Mouse (Mus musculus) limb, embryonic 15.5 days (tissue): Measurements from ENCODE around the gene Camsap2. TPM values are rescaled to one million over a fixed set of nuclear protein-coding genes. Genes with fewer than 3 reads are reported as not detected.

Experiments
- ATAC-seq: fragments of 200-750 bp; cut with Nextera tagmentation; 2 replicates; pipeline ENCODE4 v1.8.0; 2017; ENCODE audit warnings: low read depth, moderate TSS enrichment; ENCODE audit not compliant: insufficient number of reproducible peaks, low FRiP score, low TSS enrichment
- H3K27ac ChIP-seq: fragments of 300-500 bp; sonication (generic); 2 replicates; pipeline ENCODE4 v1.5.1; 2015; ENCODE audit warnings: moderate library complexity, mild to moderate bottlenecking, inconsistent platforms
- H3K27me3 ChIP-seq: fragments of 300-500 bp; sonication (generic); 2 replicates; pipeline ENCODE4 v1.6.1; 2015; ENCODE audit warnings: inconsistent platforms
- H3K36me3 ChIP-seq: fragments of 300-500 bp; sonication (generic); 2 replicates; pipeline ENCODE4 v1.6.1; 2015; ENCODE audit warnings: inconsistent platforms
- H3K4me1 ChIP-seq: fragments of 300-500 bp; sonication (generic); 2 replicates; pipeline ENCODE4 v1.6.1; 2015; ENCODE audit warnings: inconsistent platforms
- H3K4me2 ChIP-seq: fragments of 300-500 bp; sonication (generic); 2 replicates; pipeline ENCODE4 v1.6.1; 2015; ENCODE audit warnings: mild to moderate bottlenecking, inconsistent platforms
- H3K4me3 ChIP-seq: fragments of 300-500 bp; sonication (generic); 2 replicates; pipeline ENCODE4 v1.5.1; 2015; ENCODE audit warnings: mild to moderate bottlenecking, inconsistent platforms
- H3K9ac ChIP-seq: fragments of 300-500 bp; sonication (generic); 2 replicates; pipeline ENCODE4 v1.6.1; 2015; ENCODE audit warnings: inconsistent platforms
- H3K9me3 ChIP-seq: fragments of 300-500 bp; sonication (generic); 2 replicates; pipeline ENCODE4 v1.6.1; 2016; ENCODE audit warnings: inconsistent platforms
- WGBS: fragments of 180-500 bp; shearing (Covaris S2); methylation state at CpG from one replicate; pipeline ENCODE4 v1.1.7; 2015; 5-methylcytosine and 5-hydroxymethylcytosine counted together
- polyA plus RNA-seq: library from polyadenylated mRNA; unstranded; fragments of >200 nt; fragmentation: Nextera tagmentation; extraction: Ambion mirVana; gene quantifications from 2 replicates; pipeline ENCODE4 v1.2.1, GENCODE M21; 2015

The Camsap2 gene
- polyA plus RNA-seq, result 9.4 and 11.0 TPM in 2 replicates

- Histone ChIP-seq H3K36me3 (no peaks in the 10 kb centered on the region), H3K27me3 (no peaks in the 10 kb centered on the region), H3K9me3 (no peaks in the 10 kb centered on the region), H3K4me2 (peak within 1 kb of the TSS; percentile 91), H3K4me3 (peak within 1 kb of the TSS; percentile 94), H3K27ac (peak within 1 kb of the TSS; percentile 98), H3K9ac (peak within 1 kb of the TSS; percentile 96), H3K4me1 (peaks cover 20% of the 10 kb centered on the region)
- peak; percentile 93 for ATAC-seq
- under 1% methylated on average over 110 of the region's 121 CpGs for WGBS
These were observed at the start of gene Camsap2 for GRCm38 (mm10) chr1:136345454-136346372. TSS of gene Camsap2 (minus strand) at chr1:136346104.

GRCm38 (mm10) chr1:136395073-136395472 is 49.2 kb upstream of the Camsap2 start:
- no peaks in the 10 kb centered on the region for H3K9me3 ChIP-seq
- H3K36me3 ChIP-seq, result no peaks in the 10 kb centered on the region
- no peaks in the 10 kb centered on the region for H3K27me3 ChIP-seq
- no peak overlapping the region for H3K9ac ChIP-seq
- ATAC-seq, result no peak
- no peak overlapping the region for H3K27ac ChIP-seq
- H3K4me2 ChIP-seq, result no peak overlapping the region
- H3K4me1 ChIP-seq, result no peaks in the 10 kb centered on the region
- H3K4me3 ChIP-seq, result no peak overlapping the region
- 37% methylated on average over 5 of the region's 5 CpGs for WGBS

GRCm38 (mm10) chr1:136394506-136394905 is 48.6 kb upstream of the Camsap2 start:
- H3K27me3 ChIP-seq, result no peaks in the 10 kb centered on the region
- no peak for ATAC-seq
- H3K4me3 ChIP-seq, result no peak overlapping the region
- no peaks in the 10 kb centered on the region for H3K9me3 ChIP-seq
- H3K36me3 ChIP-seq, result no peaks in the 10 kb centered on the region
- H3K27ac ChIP-seq, result no peak overlapping the region; the same call in 1 of the 2 replicates
- H3K4me1 ChIP-seq, result no peaks in the 10 kb centered on the region
- no peak overlapping the region for H3K9ac ChIP-seq
- H3K4me2 ChIP-seq, result no peak overlapping the region
- 34% methylated on average over 10 of the region's 10 CpGs for WGBS

GRCm38 (mm10) chr1:136386914-136387313 is 41.0 kb upstream of the Camsap2 start:
- no peaks in the 10 kb centered on the region for H3K27me3 ChIP-seq
- no peak overlapping the region for H3K4me3 ChIP-seq
- H3K27ac ChIP-seq, result no peak overlapping the region
- H3K9me3 ChIP-seq, result no peaks in the 10 kb centered on the region
- H3K36me3 ChIP-seq, result no peaks in the 10 kb centered on the region
- ATAC-seq, result peak; percentile 58; the same call in 1 of the 2 replicates
- H3K4me2 ChIP-seq, result no peak overlapping the region
- WGBS, result 19% methylated on average over 5 of the region's 6 CpGs
- 0 out of 2 replicates have a peak, but pooled peaks cover 5% of the 10 kb centered on the region for H3K4me1 ChIP-seq
- H3K9ac ChIP-seq, result no peak overlapping the region

- no peak overlapping the region for H3K4me2 ChIP-seq
- H3K27ac ChIP-seq, result no peak overlapping the region
- no peaks in the 10 kb centered on the region for H3K27me3 ChIP-seq
- WGBS, result 65% methylated on average over 5 of the region's 5 CpGs
- no peak for ATAC-seq
- no peak overlapping the region for H3K9ac ChIP-seq
- H3K36me3 ChIP-seq, result no peaks in the 10 kb centered on the region
- peaks cover 8% of the 10 kb centered on the region; the same call in 1 of the 2 replicates for H3K4me1 ChIP-seq
- no peak overlapping the region for H3K4me3 ChIP-seq
- H3K9me3 ChIP-seq, result no peaks in the 10 kb centered on the region
These were observed 35.7 kb upstream of the Camsap2 start for GRCm38 (mm10) chr1:136381583-136381982.

GRCm38 (mm10) chr1:136381169-136381568 is 35.3 kb upstream of the Camsap2 start:
- WGBS, result 59% methylated on average over 6 of the region's 6 CpGs
- no peak for ATAC-seq
- no peak overlapping the region for H3K9ac ChIP-seq

GRCm38 (mm10) chr1:136380606-136381005 is 34.7 kb upstream of the Camsap2 start:
- Histone ChIP-seq H3K4me3 (no peak overlapping the region), H3K4me2 (no peak overlapping the region), H3K36me3 (no peaks in the 10 kb centered on the region), H3K9me3 (no peaks in the 10 kb centered on the region), H3K27ac (no peak overlapping the region; the same call in 1 of the 2 replicates), H3K4me1 (peaks cover 5% of the 10 kb centered on the region; the same call in 1 of the 2 replicates), H3K9ac (no peak overlapping the region), H3K27me3 (no peaks in the 10 kb centered on the region)
- 88% methylated on average over 8 of the region's 8 CpGs for WGBS
- no peak for ATAC-seq

More at GRCm38 (mm10) chr1:136381169-136381568, 35.3 kb upstream of the Camsap2 start:
- peaks cover 7% of the 10 kb centered on the region; the same call in 1 of the 2 replicates for H3K4me1 ChIP-seq
- H3K27ac ChIP-seq, result no peak overlapping the region; the same call in 1 of the 2 replicates
- no peak overlapping the region for H3K4me2 ChIP-seq
- no peaks in the 10 kb centered on the region for H3K36me3 ChIP-seq
- no peaks in the 10 kb centered on the region for H3K9me3 ChIP-seq
- H3K4me3 ChIP-seq, result no peak overlapping the region
- no peaks in the 10 kb centered on the region for H3K27me3 ChIP-seq

- H3K36me3 ChIP-seq, result no peaks in the 10 kb centered on the region
- H3K4me2 ChIP-seq, result no peak overlapping the region
- no peak overlapping the region for H3K27ac ChIP-seq
- ATAC-seq, result no peak
- peaks cover 5% of the 10 kb centered on the region; the same call in 1 of the 2 replicates for H3K4me1 ChIP-seq
- no peak overlapping the region for H3K4me3 ChIP-seq
- H3K27me3 ChIP-seq, result no peaks in the 10 kb centered on the region
- 78% methylated on average over 4 of the region's 4 CpGs for WGBS
- no peaks in the 10 kb centered on the region for H3K9me3 ChIP-seq
- no peak overlapping the region for H3K9ac ChIP-seq
These were observed 34.3 kb upstream of the Camsap2 start for GRCm38 (mm10) chr1:136380161-136380560.

- Histone ChIP-seq H3K4me3 (no peak overlapping the region), H3K27ac (no peak overlapping the region), H3K9me3 (no peaks in the 10 kb centered on the region), H3K27me3 (no peaks in the 10 kb centered on the region), H3K4me1 (peaks cover 5% of the 10 kb centered on the region; the same call in 1 of the 2 replicates), H3K36me3 (no peaks in the 10 kb centered on the region), H3K9ac (no peak overlapping the region), H3K4me2 (no peak overlapping the region)
- ATAC-seq, result no peak
- 86% methylated on average over 7 of the region's 7 CpGs for WGBS
These were observed 33.4 kb upstream of the Camsap2 start for GRCm38 (mm10) chr1:136379261-136379660.

- no peak for ATAC-seq
- no peaks in the 10 kb centered on the region for H3K36me3 ChIP-seq
- no peak overlapping the region for H3K4me3 ChIP-seq
- H3K9me3 ChIP-seq, result no peaks in the 10 kb centered on the region
- no peak overlapping the region for H3K27ac ChIP-seq
- no peaks in the 10 kb centered on the region for H3K27me3 ChIP-seq
- WGBS, result 76% methylated on average over 3 of the region's 3 CpGs
- H3K4me1 ChIP-seq, result peaks cover 9% of the 10 kb centered on the region; the same call in 1 of the 2 replicates
- H3K4me2 ChIP-seq, result no peak overlapping the region
- no peak overlapping the region for H3K9ac ChIP-seq
These were observed 20.1 kb upstream of the Camsap2 start for GRCm38 (mm10) chr1:136365986-136366385.

GRCm38 (mm10) chr1:136364711-136365110 is 18.8 kb upstream of the Camsap2 start:
- Histone ChIP-seq H3K27me3 (no peaks in the 10 kb centered on the region), H3K27ac (no peak overlapping the region), H3K9me3 (no peaks in the 10 kb centered on the region), H3K4me1 (peaks cover 9% of the 10 kb centered on the region; the same call in 1 of the 2 replicates), H3K9ac (no peak overlapping the region), H3K36me3 (no peaks in the 10 kb centered on the region), H3K4me2 (no peak overlapping the region), H3K4me3 (no peak overlapping the region)
- WGBS, result 69% methylated on average over 19 of the region's 19 CpGs
- ATAC-seq, result no peak

GRCm38 (mm10) chr1:136363035-136363434 is 17.1 kb upstream of the Camsap2 start:
- 47% methylated on average over 6 of the region's 6 CpGs for WGBS
- Histone ChIP-seq H3K4me2 (no peak overlapping the region), H3K9ac (no peak overlapping the region), H3K27me3 (no peaks in the 10 kb centered on the region), H3K27ac (peak overlapping the region; percentile 80; the same call in 1 of the 2 replicates), H3K9me3 (no peaks in the 10 kb centered on the region), H3K4me1 (peaks cover 9% of the 10 kb centered on the region; the same call in 1 of the 2 replicates), H3K36me3 (no peaks in the 10 kb centered on the region), H3K4me3 (no peak overlapping the region)
- ATAC-seq, result no peak
